Mouse (Mus musculus) ES-Bruce4 (cell line): ENCODE measurements around the gene Gtse1. TPM values are rescaled to one million over a fixed set of nuclear protein-coding genes. Genes with fewer than 3 reads are reported as not detected.
A peak's percentile ranks its signal among the peaks of the same experiment; 100 is the strongest.
"Not testable (repeated sequence)": the region's sequence is repeated elsewhere in the genome, so short reads cannot be mapped to it uniquely, and the experiment has no call there.

Source experiments
- H3K27ac ChIP-seq: 2 replicates; pipeline ENCODE4 v1.5.1; 2012; ENCODE audit warnings: low read length, inconsistent platforms; ENCODE audit not compliant: insufficient read depth
- H3K27me3 ChIP-seq: 2 replicates; pipeline ENCODE4 v1.6.1; 2012; ENCODE audit warnings: mild to moderate bottlenecking, low read length, inconsistent platforms; ENCODE audit not compliant: control insufficient read depth, poor library complexity, insufficient read depth, severe bottlenecking
- H3K36me3 ChIP-seq: 2 replicates; pipeline ENCODE4 v1.6.1; 2012; ENCODE audit warnings: inconsistent platforms, mild to moderate bottlenecking, low read length, moderate library complexity; ENCODE audit not compliant: control insufficient read depth, poor library complexity, insufficient read depth, severe bottlenecking
- H3K4me1 ChIP-seq: one replicate; pipeline ENCODE4 v1.8.1; 2011; ENCODE audit warnings: low read length; ENCODE audit not compliant: control insufficient read depth, insufficient read depth
- H3K4me3 ChIP-seq: 2 replicates; pipeline ENCODE4 v1.5.1; 2011; ENCODE audit warnings: low read depth, mild to moderate bottlenecking, low read length
- H3K9ac ChIP-seq: 2 replicates; pipeline ENCODE4 v1.6.1; 2012; ENCODE audit warnings: low read depth, mild to moderate bottlenecking, inconsistent platforms; ENCODE audit not compliant: poor library complexity, severe bottlenecking
- H3K9me3 ChIP-seq: replicated peaks from 2 replicates; pipeline ENCODE4 v1.6.1; 2012; ENCODE audit warnings: mild to moderate bottlenecking, low read length, inconsistent platforms; ENCODE audit not compliant: control insufficient read depth, poor library complexity, insufficient read depth, severe bottlenecking
- CTCF ChIP-seq: IDR thresholded peaks from one replicate; pipeline ENCODE4 v1.8.1; 2011; ENCODE audit warnings: low read depth, low read length
- EP300 ChIP-seq: IDR thresholded peaks from 2 replicates; pipeline ENCODE4 v1.6.1; 2011; ENCODE audit warnings: low read depth, low read length; ENCODE audit not compliant: insufficient read depth
- POLR2A ChIP-seq: IDR thresholded peaks from one replicate; pipeline ENCODE4 v1.8.1; 2011; ENCODE audit warnings: low read length; ENCODE audit not compliant: insufficient read depth
- polyA plus RNA-seq: library from polyadenylated mRNA; stranded (reverse); fragments of >200 nt; gene quantifications from 2 replicates; pipeline ENCODE4 v1.2.4, GENCODE M21; 2011; ENCODE audit warnings: low read depth; ENCODE audit not compliant: missing spikeins, insufficient read depth, insufficient read length

The Gtse1 gene
- polyA plus RNA-seq, 1 experiment = 134 TPM

DNA sequence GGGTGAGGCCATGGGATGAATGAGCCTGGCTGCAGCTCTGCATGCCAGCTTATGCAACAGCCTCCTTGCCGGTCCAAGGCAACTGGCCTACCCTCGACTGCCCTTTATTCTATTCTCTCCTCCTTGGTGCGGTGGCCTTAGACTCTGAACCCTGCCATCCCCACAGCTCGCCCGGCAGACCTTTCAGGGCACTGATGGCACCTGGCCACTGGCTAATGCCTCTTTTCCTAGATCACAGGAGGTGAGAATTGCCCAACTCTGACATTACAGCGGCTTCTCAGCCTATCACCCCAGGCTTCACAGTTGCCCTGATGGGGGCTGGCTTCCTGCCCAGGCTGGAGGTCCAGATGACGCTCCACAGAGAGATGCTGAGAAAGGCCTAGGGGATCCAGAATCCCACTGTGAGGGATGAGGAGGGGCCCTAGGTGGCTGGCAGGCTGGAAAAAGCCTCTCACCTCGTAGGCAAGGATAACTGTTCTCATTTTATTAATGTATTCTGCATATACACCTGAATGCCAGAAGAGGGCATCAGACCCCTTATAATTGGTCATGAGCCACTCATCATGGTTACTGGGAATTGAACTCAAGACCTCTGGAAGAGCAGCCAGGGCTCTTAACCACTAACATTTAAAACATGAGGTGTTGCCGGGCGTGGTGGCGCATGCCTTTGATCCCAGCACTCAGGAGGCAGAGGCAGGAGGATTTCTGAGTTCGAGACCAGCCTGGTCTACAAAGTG lies 7.7 kb upstream of the Gtse1 start:
- TF ChIP-seq CTCF = no peak
- TF ChIP-seq EP300 = no peak
- TF ChIP-seq POLR2A = no peak
- Histone ChIP-seq H3K4me1 (no peaks in the 10 kb centered on the region), H3K27ac (no peak overlapping the region)

DNA sequence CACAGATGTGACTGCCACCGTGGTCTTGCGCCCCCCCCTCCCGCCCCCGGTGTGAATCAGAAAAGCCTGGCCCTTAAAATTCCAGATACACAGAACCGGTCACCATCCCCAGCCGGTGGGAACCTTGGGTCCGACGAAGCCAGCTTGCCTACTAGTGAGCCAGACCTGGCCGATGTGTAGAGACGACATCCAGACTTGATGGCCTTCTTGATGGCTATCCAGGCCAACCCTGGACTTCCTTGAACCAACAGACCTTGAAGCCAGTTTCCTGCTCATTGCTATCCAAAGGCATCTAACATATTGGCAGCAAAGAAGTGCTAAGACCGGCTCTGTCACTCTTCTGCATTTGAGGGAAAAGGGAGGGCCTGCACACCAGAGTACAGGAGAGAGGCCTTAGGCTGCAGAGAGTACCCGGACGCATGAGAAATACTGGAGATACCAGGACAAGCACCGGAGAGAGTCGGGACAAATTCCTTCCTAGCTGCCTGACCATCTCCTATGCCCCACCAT lies 510 bp upstream of the Gtse1 start:
- Histone ChIP-seq H3K36me3 (peaks cover 36% of the 10 kb centered on the region), H3K27ac (peak overlapping the region; percentile 18), H3K4me3 (peak overlapping the region; percentile 97), H3K4me1 (no peaks in the 10 kb centered on the region), H3K9me3 (no peaks in the 10 kb centered on the region), H3K9ac (peak overlapping the region; percentile 84), H3K27me3 (no peaks in the 10 kb centered on the region)
- no peak for TF ChIP-seq EP300
- no peak for TF ChIP-seq CTCF
- TF ChIP-seq POLR2A = peak; percentile 21

More for the DNA sequence above, 7.7 kb upstream of the Gtse1 start:
- Histone ChIP-seq H3K27me3 (no peaks in the 10 kb centered on the region), H3K9me3 (no peaks in the 10 kb centered on the region), H3K36me3 (no peaks in the 10 kb centered on the region), H3K9ac (no peak overlapping the region), H3K4me3 (no peak overlapping the region)

DNA sequence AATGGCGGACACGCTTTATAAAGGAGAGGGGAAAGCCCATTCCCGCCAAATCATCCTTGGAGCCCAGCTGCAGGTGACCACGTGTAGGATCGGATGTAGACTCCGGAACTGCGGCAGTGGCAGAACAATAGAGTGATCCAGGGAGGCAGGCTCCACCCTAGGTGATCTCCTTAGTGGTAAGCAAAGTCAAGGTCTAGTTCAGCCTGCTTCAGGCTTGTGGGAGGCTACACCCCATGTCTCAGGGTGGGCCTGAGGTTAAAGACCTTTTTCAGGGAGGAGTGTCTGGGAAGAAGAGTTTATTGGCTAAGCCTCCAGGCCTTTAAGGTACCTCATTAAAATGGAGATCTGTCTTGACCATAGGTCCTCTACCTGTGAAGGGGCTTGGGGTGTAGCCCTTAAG lies 6.4 kb downstream of the Gtse1 start:
- H3K4me3 ChIP-seq = peak overlapping the region; percentile 25; the same call in 1 of the 2 replicates
- not testable (repeated sequence) for H3K9me3 ChIP-seq, H3K4me1 ChIP-seq, H3K27me3 ChIP-seq
- H3K27ac ChIP-seq = peak overlapping the region; percentile 76; the same call in 1 of the 2 replicates
- peak; percentile 89; the same call in 1 of the 2 replicates for TF ChIP-seq EP300
- peaks cover 87% of the 10 kb centered on the region for H3K36me3 ChIP-seq
- peak overlapping the region; percentile 50 for H3K9ac ChIP-seq

GRCm38 (mm10) chr15:85867696-85868095 lies 8.2 kb downstream of the Gtse1 start:
- Histone ChIP-seq H3K4me1 (no peaks in the 10 kb centered on the region), H3K9me3 (no peaks in the 10 kb centered on the region), H3K36me3 (peaks cover 87% of the 10 kb centered on the region), H3K4me3 (no peak overlapping the region), H3K27me3 (no peaks in the 10 kb centered on the region), H3K9ac (no peak overlapping the region), H3K27ac (no peak overlapping the region)
- no peak for TF ChIP-seq EP300
- peak; percentile 78 for TF ChIP-seq CTCF

- Histone ChIP-seq H3K9ac (no peak overlapping the region), H3K4me3 (no peak overlapping the region), H3K4me1 (no peaks in the 10 kb centered on the region), H3K36me3 (peaks cover 41% of the 10 kb centered on the region), H3K9me3 (no peaks in the 10 kb centered on the region), H3K27me3 (no peaks in the 10 kb centered on the region), H3K27ac (no peak overlapping the region)
- TF ChIP-seq POLR2A = no peak
- TF ChIP-seq EP300 = no peak
- TF ChIP-seq CTCF = no peak
Observed at GRCm38 (mm10) chr15:85877336-85877735, 17.8 kb downstream of the Gtse1 start.

DNA sequence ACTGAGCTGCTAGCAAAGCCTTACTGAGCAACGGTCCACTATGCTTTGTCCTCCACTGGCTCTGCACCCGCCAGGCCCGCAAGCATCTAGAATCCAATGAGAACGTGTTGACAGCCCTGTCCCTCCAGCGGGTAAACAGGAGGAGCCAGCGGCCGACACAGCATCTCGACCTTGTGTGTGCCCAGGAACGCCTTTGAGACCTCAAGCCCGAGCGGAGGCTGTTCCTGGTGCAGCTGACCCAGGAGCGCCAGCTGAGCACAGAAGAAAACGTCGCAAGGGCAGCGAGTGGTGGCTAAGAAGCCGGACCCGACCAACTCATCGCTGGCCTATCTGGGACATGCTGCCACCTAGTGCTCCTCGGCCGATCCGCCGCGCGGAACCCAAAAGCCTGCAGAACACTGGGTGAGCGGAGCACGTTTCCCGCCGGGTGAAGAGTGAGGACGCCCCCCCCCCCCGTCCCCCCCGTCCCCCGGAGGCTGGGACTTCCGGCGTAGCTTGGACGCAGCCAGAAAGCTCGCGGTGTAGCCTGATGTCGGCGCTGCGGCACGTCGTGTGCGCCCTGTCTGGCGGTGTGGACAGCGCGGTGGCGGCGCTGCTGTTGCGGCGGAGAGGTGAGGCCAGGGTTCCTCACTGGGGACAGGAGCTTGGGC lies 19.4 kb downstream of the Gtse1 start, which contains the start of gene Trmu:
Trmu (plus strand) TSS at position 465 of the 650 bp plus-strand sequence.
- peak within 1 kb of the TSS; percentile 66 for H3K4me3 ChIP-seq
- peaks cover 27% of the 10 kb centered on the region for H3K36me3 ChIP-seq
- H3K27me3 ChIP-seq = no peaks in the 10 kb centered on the region
- TF ChIP-seq EP300 (no peak), POLR2A (peak; percentile 69), CTCF (peak; percentile 63)
- H3K9me3 ChIP-seq = no peaks in the 10 kb centered on the region
- peak within 1 kb of the TSS; percentile 69 for H3K9ac ChIP-seq
- no peak within 1 kb of the TSS for H3K27ac ChIP-seq
- no peaks in the 10 kb centered on the region for H3K4me1 ChIP-seq
